Mouse (Mus musculus) gastrocnemius, postnatal 10 days (tissue): ENCODE data around the gene Gimap1. TPM values are rescaled to one million over a fixed set of nuclear protein-coding genes. Genes with fewer than 3 reads are reported as not detected.

Source experiments
- DNase-seq: peaks from one replicate; pipeline ENCODE4 v3.0.0; 2021; ENCODE audit warnings: mixed read lengths
- long read RNA-seq, 2 experiments: library from polyadenylated mRNA; stranded (forward); transcript quantifications; one replicate each; pipeline ENCODE4 v2.0.0; 2021
- total RNA-seq, 2 experiments: library from RNA; stranded (reverse); gene quantifications; 2 replicates each; pipeline ENCODE4 v1.2.3; 2021

Gimap1 gene
- 1 to 10 TPM; 7.9 to 9.1 TPM for total RNA-seq
- long read RNA-seq, experiment 1, transcript Gimap1-201 (3 exons, 1,493 nt) = major isoform, 13 of 15 reads
- long read RNA-seq, experiment 1, partial matches to known transcripts = 0 of 15 reads
- long read RNA-seq, experiment 1, other reads (novel, unspliced or antisense) = 0 of 15 reads
- long read RNA-seq, experiment 2, transcript Gimap1-201 (3 exons, 1,493 nt) = major isoform, 6 of 8 reads
- long read RNA-seq, experiment 2, partial matches to known transcripts = 0 of 8 reads
- long read RNA-seq, experiment 2, other reads (novel, unspliced or antisense) = 0 of 8 reads

GRCm38 (mm10) chr6:48738961-48739779 lies at the start of gene Gimap1:
TSS of gene Gimap1 (plus strand) at chr6:48739054.
- no peak for DNase-seq

DNA sequence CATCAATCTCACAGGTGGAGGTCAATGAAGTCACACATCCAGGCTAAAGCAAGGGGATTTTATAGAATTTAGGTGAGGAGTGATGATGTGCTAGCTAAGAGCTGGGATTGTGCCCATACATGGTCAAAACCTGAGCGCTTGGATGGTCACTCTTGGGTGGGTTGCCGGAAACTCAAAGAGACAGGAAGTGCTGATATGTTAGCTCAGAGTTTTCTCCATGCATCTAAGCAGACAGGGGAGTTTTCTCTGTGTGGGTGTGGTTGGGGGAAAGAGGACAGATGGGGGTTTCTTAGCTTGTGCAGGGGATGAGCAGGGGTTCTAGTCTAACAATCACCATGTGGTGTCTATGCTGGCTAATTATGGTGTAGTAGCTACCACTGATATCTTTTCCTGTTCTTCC lies 49.5 kb upstream of the Gimap1 start:
- DNase-seq = no peak

- no peak for DNase-seq
These were observed 45.9 kb upstream of the Gimap1 start for GRCm38 (mm10) chr6:48692962-48693361.

DNA sequence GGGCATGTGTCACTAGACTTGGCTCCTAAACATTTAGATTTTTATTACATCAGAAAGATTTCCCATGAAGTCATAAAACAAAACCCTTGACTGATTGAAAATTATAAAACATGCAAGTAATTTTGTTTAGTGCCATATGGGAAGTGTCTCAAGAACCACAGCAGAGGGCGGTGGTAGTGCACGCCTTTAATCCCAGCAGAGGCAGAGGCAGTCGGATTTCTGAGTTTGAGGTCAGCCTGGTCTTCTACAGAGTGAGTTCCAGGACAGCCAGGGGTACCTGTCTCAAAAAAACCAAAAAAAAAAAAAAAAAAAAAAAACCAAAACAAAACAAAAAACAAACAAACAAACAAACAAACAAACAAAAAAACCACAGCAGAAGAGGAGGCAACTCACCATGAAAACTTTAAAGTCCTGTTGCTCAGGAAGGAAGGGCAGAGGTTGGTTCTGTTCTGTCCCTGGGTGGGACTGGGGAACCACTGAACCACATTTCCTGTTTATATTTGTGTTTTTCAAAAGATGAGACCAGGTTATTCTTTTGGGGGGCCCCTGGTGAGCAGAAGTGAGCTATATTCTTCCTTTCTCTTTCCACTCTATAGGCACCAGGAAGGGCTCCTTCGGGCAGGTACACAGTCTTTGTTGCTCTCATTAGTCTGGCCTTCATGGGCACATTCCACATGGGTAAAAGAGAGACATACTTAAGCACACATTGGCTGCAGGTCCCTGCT lies 41.9 kb upstream of the Gimap1 start:
- DNase-seq = no peak

DNA sequence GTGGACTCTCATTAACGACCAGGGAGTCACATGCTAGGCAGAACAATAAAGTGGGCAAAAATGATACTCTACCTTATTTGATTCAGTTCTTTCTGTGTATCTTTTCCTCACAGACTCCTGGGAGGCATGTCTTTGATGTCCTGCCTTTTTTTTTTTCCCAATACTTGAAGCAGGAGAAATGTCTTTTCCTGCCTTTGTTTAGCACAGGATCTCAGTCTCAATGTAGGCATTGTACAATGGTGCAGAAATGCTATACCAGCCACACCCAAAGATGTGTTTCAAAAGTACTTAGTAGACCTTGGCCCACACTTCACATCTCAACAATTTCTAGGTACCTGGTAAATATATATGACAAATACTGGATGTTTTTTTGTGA lies 41.3 kb upstream of the Gimap1 start:
- DNase-seq = no peak

GRCm38 (mm10) chr6:48698066-48698856 lies 40.6 kb upstream of the Gimap1 start:
- no peak for DNase-seq

DNA sequence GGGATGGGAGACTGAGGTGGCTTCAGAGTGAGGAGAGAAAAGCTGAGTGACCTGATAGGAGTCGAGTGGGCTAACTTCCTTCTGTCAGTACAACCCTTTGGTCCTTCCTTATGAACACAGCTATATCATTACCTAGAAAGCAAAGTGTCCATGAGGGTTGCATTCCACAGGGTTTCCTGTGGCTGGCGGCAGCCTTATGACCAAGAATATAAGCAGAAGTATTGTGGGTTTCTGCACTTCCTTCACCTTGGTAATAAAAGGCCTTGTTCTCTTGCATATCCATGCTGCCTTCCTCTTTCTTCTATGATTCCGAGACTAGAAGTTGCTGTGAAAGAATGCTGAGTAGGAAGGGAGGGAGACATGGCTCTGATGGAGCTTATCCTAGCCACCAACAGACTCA lies 40.0 kb upstream of the Gimap1 start:
- no peak for DNase-seq

DNA sequence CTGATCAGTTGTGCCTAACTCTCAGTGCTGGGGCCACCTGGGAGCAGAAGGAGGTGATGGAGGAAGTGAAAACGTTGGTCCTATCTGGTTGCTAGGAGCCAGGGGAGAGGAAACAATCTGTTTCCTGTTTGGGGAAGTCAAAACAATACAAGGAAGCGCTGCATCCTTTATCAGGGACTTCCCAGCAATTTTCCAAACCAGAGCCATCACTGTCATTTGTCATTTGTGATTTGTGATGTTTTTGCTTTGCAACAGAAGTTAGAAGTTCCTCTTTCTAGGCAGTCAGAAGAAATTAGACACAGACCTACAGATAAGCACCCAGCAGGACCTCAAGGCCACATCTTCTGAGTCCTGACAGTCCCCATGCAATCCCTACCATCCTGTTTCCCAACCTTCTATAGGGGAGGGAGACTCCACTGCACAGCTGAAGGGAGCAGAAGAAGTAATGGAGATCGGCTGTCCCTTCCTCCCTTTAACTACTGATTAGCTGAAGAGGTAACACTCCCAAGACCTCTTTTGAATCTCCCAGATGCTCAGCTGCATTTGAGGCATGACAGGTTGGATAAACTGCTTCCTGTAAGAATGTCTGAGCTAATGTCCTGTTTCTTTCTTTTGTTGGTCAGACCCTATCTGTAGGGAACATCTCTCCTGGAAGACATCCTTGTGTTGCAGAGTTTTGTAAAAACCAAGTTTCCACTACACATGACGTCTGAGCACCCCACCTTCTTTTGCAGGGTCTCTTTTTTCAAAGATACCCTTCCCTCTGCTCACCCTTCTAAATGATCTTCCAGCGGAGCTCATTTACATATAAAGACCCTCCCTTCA lies 38.4 kb upstream of the Gimap1 start:
- no peak for DNase-seq

DNA sequence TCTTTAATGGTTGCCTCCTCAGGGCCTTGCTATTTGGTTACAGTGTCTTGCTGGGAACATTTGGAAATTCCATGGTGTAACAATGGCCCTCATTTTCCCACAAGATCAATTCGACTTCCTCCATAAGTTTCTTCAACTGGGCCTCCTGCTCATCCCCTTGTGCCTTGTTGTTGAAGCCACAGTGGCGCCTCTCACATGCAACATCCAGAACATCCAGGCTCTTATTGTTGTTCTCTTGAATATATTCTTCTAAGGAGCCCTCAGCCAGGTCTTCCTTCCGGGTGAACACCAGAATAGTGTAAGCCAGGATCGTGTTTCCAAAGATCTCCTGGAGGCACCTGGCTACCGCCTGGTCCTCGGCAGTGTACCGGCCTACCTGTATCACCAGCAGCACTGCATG lies 36.7 kb upstream of the Gimap1 start:
- no peak for DNase-seq

GRCm38 (mm10) chr6:48702601-48703000 lies 36.3 kb upstream of the Gimap1 start:
- no peak for DNase-seq

- DNase-seq = no peak
These were observed 34.7 kb upstream of the Gimap1 start for GRCm38 (mm10) chr6:48704146-48704545.

- no peak for DNase-seq
These were observed 32.7 kb upstream of the Gimap1 start for GRCm38 (mm10) chr6:48706130-48706529.

DNA sequence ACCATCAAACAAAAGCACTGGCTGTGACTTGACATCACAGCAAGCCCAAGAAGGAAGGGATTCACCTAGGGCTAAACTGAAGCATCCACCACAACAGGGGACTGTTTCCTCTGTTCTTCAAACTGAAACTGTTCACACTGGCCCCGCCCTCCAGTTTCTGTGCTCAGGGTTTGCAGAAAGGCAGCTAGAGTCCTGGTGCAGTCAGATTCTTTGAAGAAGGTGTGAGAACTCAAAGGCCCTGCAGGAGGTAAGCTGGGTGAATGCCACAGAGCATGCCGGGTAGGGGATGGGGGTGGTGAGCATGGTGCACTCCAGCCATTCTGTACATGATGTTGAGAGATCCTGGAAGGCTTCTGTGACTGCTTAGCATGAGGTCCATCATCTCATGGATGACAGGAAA lies 20.4 kb upstream of the Gimap1 start, which contains the start of the genes Gm28053 and Gimap7:
Gm28053 (plus strand) TSS at position 153 of the 400 bp plus-strand sequence.
Gimap7 (plus strand) TSS at position 167 of the 400 bp plus-strand sequence.
- DNase-seq = no peak

DNA sequence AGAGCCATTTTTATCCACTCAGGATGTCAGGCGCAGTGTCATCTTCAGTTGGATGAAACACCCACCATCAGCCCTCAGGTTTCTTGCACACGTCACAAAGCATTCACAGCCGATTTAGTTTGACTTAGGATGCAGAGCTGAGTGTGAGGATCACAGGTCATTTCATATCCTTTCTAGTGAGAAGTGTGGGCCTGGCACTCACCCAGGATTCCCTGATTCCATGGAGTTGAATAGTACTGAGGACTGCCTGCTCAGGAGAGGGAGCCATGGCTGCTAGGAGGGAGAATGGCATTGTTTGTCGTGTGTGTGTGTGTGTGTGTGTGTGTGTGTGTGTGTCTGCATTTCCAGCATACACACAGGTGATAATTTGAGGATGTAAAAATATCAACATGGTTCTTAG lies 18.5 kb upstream of the Gimap1 start:
- DNase-seq = no peak

DNA sequence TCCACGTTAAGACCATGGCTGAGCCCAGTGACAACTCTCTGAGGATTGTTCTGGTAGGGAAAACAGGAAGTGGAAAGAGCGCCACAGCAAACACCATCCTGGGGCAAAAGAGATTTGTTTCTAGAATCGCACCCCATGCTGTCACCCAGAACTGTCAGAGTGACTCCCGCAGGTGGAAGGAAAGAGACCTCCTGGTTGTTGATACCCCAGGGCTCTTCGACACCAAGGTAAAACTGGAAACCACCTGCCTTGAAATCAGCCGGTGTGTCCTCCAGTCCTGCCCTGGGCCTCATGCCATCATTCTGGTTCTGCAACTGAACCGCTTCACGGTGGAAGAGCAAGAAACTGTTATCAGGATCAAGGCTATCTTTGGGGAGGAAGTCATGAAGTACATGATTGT lies 15.4 kb upstream of the Gimap1 start:
- DNase-seq = no peak

GRCm38 (mm10) chr6:48725476-48725875 lies 13.4 kb upstream of the Gimap1 start:
- peak; percentile 17 for DNase-seq

DNA sequence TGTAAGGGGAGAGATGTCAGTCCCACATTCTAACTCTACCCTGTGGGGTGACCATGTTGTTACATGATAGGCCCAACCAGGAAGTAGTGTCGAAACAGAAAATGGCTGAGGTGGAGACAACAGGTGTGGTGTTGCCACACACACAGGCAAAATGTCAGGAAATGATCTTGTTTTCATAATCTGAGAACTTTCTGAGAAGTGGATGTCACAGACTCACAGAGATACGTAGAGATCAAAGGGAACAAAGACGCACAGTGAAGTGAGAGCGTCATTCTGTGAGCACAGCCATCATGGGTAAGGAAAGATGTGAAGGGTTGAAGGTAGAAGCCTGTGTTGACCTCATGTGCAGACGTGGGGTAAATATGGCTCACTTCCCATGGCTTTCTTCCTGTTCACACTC lies 11.1 kb upstream of the Gimap1 start:
- no peak for DNase-seq

- no peak for DNase-seq
These were observed 6.0 kb upstream of the Gimap1 start for GRCm38 (mm10) chr6:48732864-48733304.

DNA sequence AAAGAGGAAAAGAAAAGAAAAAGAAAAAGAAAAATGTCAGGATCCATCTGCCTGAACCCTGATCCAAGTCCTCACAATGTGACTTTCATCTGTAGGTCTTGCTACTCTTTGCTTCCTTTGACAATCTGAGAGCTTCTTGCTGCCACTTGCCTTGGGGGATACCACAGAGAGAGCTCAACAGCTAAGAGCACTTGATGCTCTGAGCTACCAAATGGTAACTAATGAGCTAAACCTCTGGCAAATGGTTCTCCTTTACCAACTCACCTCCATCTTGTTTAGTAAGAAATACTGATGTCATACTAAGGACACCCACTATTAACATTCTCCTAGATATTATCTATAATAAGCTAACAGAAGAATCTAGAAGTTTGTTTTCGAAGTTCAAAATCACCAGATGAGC lies 5.2 kb upstream of the Gimap1 start:
- no peak for DNase-seq

- DNase-seq = no peak
These were observed 1.8 kb upstream of the Gimap1 start for GRCm38 (mm10) chr6:48737053-48737452.

- DNase-seq = no peak
These were observed 1.2 kb upstream of the Gimap1 start for GRCm38 (mm10) chr6:48737688-48738087.
